Mouse (Mus musculus): Measurements from ENCODE around the gene Rbm15b.

Rbm15b gene

GRCm38 (mm10) chr9:106886828-106887702, at the start of gene Rbm15b:
Gene Rbm15b (minus strand): TSS chr9:106887428.
- in situ Hi-C loops (cut with MseI, MboI), result no loop called here

- in situ Hi-C loops (cut with MseI, MboI), result no loop called here
Measured at GRCm38 (mm10) chr9:106934998-106935397, 47.8 kb upstream of the Rbm15b start.

GRCm38 (mm10) chr9:106914878-106915277, 27.6 kb upstream of the Rbm15b start:
- in situ Hi-C loops (cut with MseI, MboI), result no loop called here

- in situ Hi-C loops (cut with MseI, MboI), result no loop called here
Measured at GRCm38 (mm10) chr9:106913759-106914158, 26.5 kb upstream of the Rbm15b start.

- in situ Hi-C loops (cut with MseI, MboI), result no loop called here
Measured at GRCm38 (mm10) chr9:106911624-106912023, 24.4 kb upstream of the Rbm15b start.

GRCm38 (mm10) chr9:106908715-106909114, 21.5 kb upstream of the Rbm15b start:
- in situ Hi-C loops (cut with MseI, MboI), result no loop called here

GRCm38 (mm10) chr9:106908174-106908573, 20.9 kb upstream of the Rbm15b start:
- in situ Hi-C loops (cut with MseI, MboI), result no loop called here

- in situ Hi-C loops (cut with MseI, MboI), result no loop called here
Measured at GRCm38 (mm10) chr9:106906597-106906996, 19.4 kb upstream of the Rbm15b start.

- in situ Hi-C loops (cut with MseI, MboI), result no loop called here
Measured at GRCm38 (mm10) chr9:106903791-106904134, 16.5 kb upstream of the Rbm15b start.

- in situ Hi-C loops (cut with MseI, MboI), result no loop called here
Measured at GRCm38 (mm10) chr9:106903099-106903790, 16.0 kb upstream of the Rbm15b start.

GRCm38 (mm10) chr9:106901596-106901995, 14.4 kb upstream of the Rbm15b start:
- in situ Hi-C loops (cut with MseI, MboI), result no loop called here

- in situ Hi-C loops (cut with MseI, MboI), result no loop called here
Measured at GRCm38 (mm10) chr9:106898901-106899300, 11.7 kb upstream of the Rbm15b start.

GRCm38 (mm10) chr9:106893327-106893726, 6.1 kb upstream of the Rbm15b start:
- in situ Hi-C loops (cut with MseI, MboI), result no loop called here

- in situ Hi-C loops (cut with MseI, MboI), result no loop called here
Measured at GRCm38 (mm10) chr9:106892552-106892875, 5.3 kb upstream of the Rbm15b start.

- in situ Hi-C loops (cut with MseI, MboI), result no loop called here
Measured at GRCm38 (mm10) chr9:106891829-106892551, 4.8 kb upstream of the Rbm15b start, which contains the start of gene Manf. Gene Manf (minus strand): TSS chr9:106891979.

- in situ Hi-C loops (cut with MseI, MboI), result no loop called here
Measured at GRCm38 (mm10) chr9:106891341-106891741, 4.1 kb upstream of the Rbm15b start.

GRCm38 (mm10) chr9:106890496-106891240, 3.4 kb upstream of the Rbm15b start:
- in situ Hi-C loops (cut with MseI, MboI), result no loop called here

GRCm38 (mm10) chr9:106889321-106889720, 2.1 kb upstream of the Rbm15b start:
- in situ Hi-C loops (cut with MseI, MboI), result no loop called here

GRCm38 (mm10) chr9:106888346-106888745, 1.1 kb upstream of the Rbm15b start:
- in situ Hi-C loops (cut with MseI, MboI), result no loop called here

GRCm38 (mm10) chr9:106885901-106886731, 1.1 kb downstream of the Rbm15b start:
- in situ Hi-C loops (cut with MseI, MboI), result no loop called here

All from mouse trophoblast stem cell (cell line).